Mouse (Mus musculus): ENCODE results near the gene Prkce. TPM values are rescaled to one million over a fixed set of nuclear protein-coding genes. Genes with fewer than 3 reads are reported as not detected.

Gene Prkce
- 32.6 TPM for total RNA-seq (2023)

GRCm38 (mm10) chr17:86167320-86168230 lies at the start of gene Prkce:
Gene Prkce, plus strand, starts transcription at chr17:86167785.

GRCm38 (mm10) chr17:86145079-86145951 lies 22.3 kb upstream of the Prkce start, which contains the start of gene Srbd1:
Gene Srbd1, minus strand, starts transcription at chr17:86145175.

GRCm38 (mm10) chr17:86505183-86505631 lies 337.6 kb downstream of the Prkce start, which contains the start of gene Gm10309:
Gene Gm10309, minus strand, starts transcription at chr17:86505232.

Other genes with a start within 250 kb of the Prkce start
- gene Srbd1, start 22.6 kb upstream of the Prkce start, total RNA-seq (2023): 17.8 TPM